Mouse (Mus musculus): ENCODE measurements at regions not wholly inside any gene's neighbourhood (a gene's known extent, or its start where the extent isn't known, plus 50 kb on each side); places are given as distances from the start of the nearest gene placed in this dataset.
A peak's percentile ranks its signal among the peaks of the same experiment; 100 is the strongest.
"Not testable (repeated sequence)": the region's sequence is repeated elsewhere in the genome, so short reads cannot be mapped to it uniquely, and the experiment has no call there.

- TF ChIP-seq CTCF (IDR thresholded peaks at IDR 0.05; ENCODE audit: insufficient read depth, low read length): no peak
- no peak for TF ChIP-seq POLR2A (IDR thresholded peaks at IDR 0.05; ENCODE audit: borderline replicate concordance, extremely low read depth, low read depth, low read length)
- WGBS: 54% methylated on average over 7 of the region's 7 CpGs
- no peak for DNase-seq
- H3K4me1 ChIP-seq (ENCODE audit: control insufficient read depth, insufficient read depth, low read length): no peaks in the 10 kb centered on the region
- H3K4me3 ChIP-seq (replicated peaks; ENCODE audit: extremely low read depth, low read depth, low read length): no peak overlapping the region
Observed at GRCm38 (mm10) chrX:93068884-93069283, 217.4 kb upstream of the Arx start.

- TF ChIP-seq POLR2A (IDR thresholded peaks at IDR 0.05; ENCODE audit: borderline replicate concordance, extremely low read depth, low read depth, low read length): no peak
- 0 out of 2 replicates have a peak, but pooled peaks have one; percentile 8 for TF ChIP-seq CTCF (IDR thresholded peaks at IDR 0.05; ENCODE audit: insufficient read depth, low read length)
- H3K4me3 ChIP-seq (replicated peaks; ENCODE audit: extremely low read depth, low read depth, low read length): no peak overlapping the region
- WGBS: 18% methylated on average over 13 of the region's 13 CpGs
- no peaks in the 10 kb centered on the region for H3K4me1 ChIP-seq (ENCODE audit: control insufficient read depth, insufficient read depth, low read length)
- peak; percentile 5 for DNase-seq
Observed at GRCm38 (mm10) chrX:93069569-93070289, 216.5 kb upstream of the Arx start.

GRCm38 (mm10) chrX:93070290-93070611, 216.0 kb upstream of the Arx start:
- WGBS: 68% methylated on average over 5 of the region's 5 CpGs

GRCm38 (mm10) chrX:93088976-93089375, 197.3 kb upstream of the Arx start:
- Histone ChIP-seq H3K4me1 (ENCODE audit: control insufficient read depth, insufficient read depth, low read length) (no peaks in the 10 kb centered on the region), H3K4me3 (replicated peaks; ENCODE audit: extremely low read depth, low read depth, low read length) (no peak overlapping the region)
- 40% methylated on average over 3 of the region's 3 CpGs for WGBS
- no peak for DNase-seq
- TF ChIP-seq CTCF (IDR thresholded peaks at IDR 0.05; ENCODE audit: insufficient read depth, low read length): no peak
- no peak for TF ChIP-seq POLR2A (IDR thresholded peaks at IDR 0.05; ENCODE audit: borderline replicate concordance, extremely low read depth, low read depth, low read length)

More at GRCm38 (mm10) chrX:93070290-93070611, 216.0 kb upstream of the Arx start:
- TF ChIP-seq POLR2A (IDR thresholded peaks at IDR 0.05; ENCODE audit: borderline replicate concordance, extremely low read depth, low read depth, low read length) (no peak), CTCF (IDR thresholded peaks at IDR 0.05; ENCODE audit: insufficient read depth, low read length) (no peak)
- no peak overlapping the region for H3K4me3 ChIP-seq (replicated peaks; ENCODE audit: extremely low read depth, low read depth, low read length)
- DNase-seq: no peak
- H3K4me1 ChIP-seq (ENCODE audit: control insufficient read depth, insufficient read depth, low read length): no peaks in the 10 kb centered on the region

GRCm38 (mm10) chrX:93097551-93097950, 188.7 kb upstream of the Arx start:
- TF ChIP-seq CTCF (IDR thresholded peaks at IDR 0.05; ENCODE audit: insufficient read depth, low read length) (no peak), POLR2A (IDR thresholded peaks at IDR 0.05; ENCODE audit: borderline replicate concordance, extremely low read depth, low read depth, low read length) (no peak)
- WGBS: 69% methylated on average over 2 of the region's 2 CpGs
- Histone ChIP-seq H3K4me1 (ENCODE audit: control insufficient read depth, insufficient read depth, low read length) (no peaks in the 10 kb centered on the region), H3K4me3 (replicated peaks; ENCODE audit: extremely low read depth, low read depth, low read length) (no peak overlapping the region)
- DNase-seq: no peak

GRCm38 (mm10) chrX:93107930-93108567, 178.2 kb upstream of the Arx start:
- WGBS: 67% methylated on average over 4 of the region's 4 CpGs
- no peaks in the 10 kb centered on the region for H3K4me1 ChIP-seq (ENCODE audit: control insufficient read depth, insufficient read depth, low read length)
- H3K4me3 ChIP-seq (replicated peaks; ENCODE audit: extremely low read depth, low read depth, low read length): no peak overlapping the region
- DNase-seq: no peak
- TF ChIP-seq POLR2A (IDR thresholded peaks at IDR 0.05; ENCODE audit: borderline replicate concordance, extremely low read depth, low read depth, low read length) (no peak), CTCF (IDR thresholded peaks at IDR 0.05; ENCODE audit: insufficient read depth, low read length) (no peak)

- H3K4me3 ChIP-seq (replicated peaks; ENCODE audit: extremely low read depth, low read depth, low read length); H3K4me1 ChIP-seq (ENCODE audit: control insufficient read depth, insufficient read depth, low read length); DNase-seq: not testable (repeated sequence)
Observed at GRCm38 (mm10) chrX:93154367-93154766, 131.9 kb upstream of the Arx start.

GRCm38 (mm10) chrX:93159105-93159504, 127.1 kb upstream of the Arx start:
- Histone ChIP-seq H3K4me3 (replicated peaks; ENCODE audit: extremely low read depth, low read depth, low read length) (no peak overlapping the region), H3K4me1 (ENCODE audit: control insufficient read depth, insufficient read depth, low read length) (no peaks in the 10 kb centered on the region)
- TF ChIP-seq POLR2A (IDR thresholded peaks at IDR 0.05; ENCODE audit: borderline replicate concordance, extremely low read depth, low read depth, low read length) (no peak), CTCF (IDR thresholded peaks at IDR 0.05; ENCODE audit: insufficient read depth, low read length) (no peak)
- DNase-seq: no peak

- H3K4me1 ChIP-seq (ENCODE audit: control insufficient read depth, insufficient read depth, low read length): no peaks in the 10 kb centered on the region
- no peak for DNase-seq
- no peak for TF ChIP-seq POLR2A (IDR thresholded peaks at IDR 0.05; ENCODE audit: borderline replicate concordance, extremely low read depth, low read depth, low read length)
- WGBS: 41% methylated on average over 1 of the region's 1 CpGs
- no peak overlapping the region for H3K4me3 ChIP-seq (replicated peaks; ENCODE audit: extremely low read depth, low read depth, low read length)
Observed at GRCm38 (mm10) chrX:93160956-93161355, 125.3 kb upstream of the Arx start.

Measured in lung, adult 2 months (tissue).